Mouse (Mus musculus) layer of hippocampus, postnatal 10 days (tissue): ENCODE measurements at regions not wholly inside any gene's neighbourhood (a gene's known extent, or its start where the extent isn't known, plus 50 kb on each side); places are given as distances from the start of the nearest gene placed in this dataset.

ENCODE experiments used
- DNase-seq, 2 experiments: peaks; one replicate each; pipeline ENCODE4 v3.0.0; 2021; ENCODE audit warnings: low spot score in 2 of 2

DNA sequence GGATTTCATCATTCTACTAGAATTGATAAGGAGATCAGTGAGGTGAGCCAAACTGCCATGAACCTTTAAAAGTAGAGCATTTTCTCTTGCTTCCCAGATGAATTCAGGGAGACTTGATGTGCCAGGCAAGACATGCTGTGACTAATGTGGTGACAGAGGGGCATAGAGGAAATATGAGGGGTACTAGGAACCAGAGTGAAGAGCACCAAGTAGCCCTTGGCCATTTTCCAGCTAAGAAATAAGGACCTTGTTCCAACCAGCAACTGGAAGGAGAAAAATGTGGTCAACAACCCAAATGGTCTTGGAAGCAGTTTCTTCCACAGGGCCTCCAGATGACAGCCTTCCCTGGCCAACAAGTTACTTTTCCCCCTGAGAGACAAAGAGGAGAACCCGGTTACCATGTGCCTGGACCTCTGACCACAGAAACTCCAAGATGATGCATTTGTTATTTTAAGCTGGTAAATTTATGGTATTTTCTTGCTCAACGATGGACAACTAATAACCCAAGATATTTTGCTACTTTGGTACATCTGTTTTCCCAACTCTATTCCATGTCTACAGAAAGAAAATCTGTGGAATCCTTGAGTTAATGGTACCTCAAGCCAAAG lies 351.8 kb downstream of the Osr1 start:
- no peak for DNase-seq

DNA sequence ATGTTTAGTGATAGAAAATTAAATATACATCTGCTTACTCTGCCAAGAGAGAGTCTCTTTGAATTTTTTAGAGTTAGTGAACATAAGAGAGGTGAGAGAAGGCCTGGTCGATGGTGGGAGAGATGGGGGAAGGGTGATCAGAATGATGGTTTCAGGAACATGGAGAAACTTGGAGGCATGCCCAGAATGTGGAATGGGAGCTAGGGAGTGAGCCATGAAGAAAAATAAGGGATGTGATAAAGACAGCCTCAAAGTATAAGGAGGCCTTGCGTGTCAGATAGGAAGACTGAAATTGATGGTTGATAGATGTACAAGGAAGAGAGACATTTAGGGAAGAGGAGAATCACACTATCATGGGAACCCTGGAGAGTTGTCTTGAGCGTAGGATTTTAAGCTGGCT lies 354.6 kb downstream of the Osr1 start:
- DNase-seq: no peak

DNA sequence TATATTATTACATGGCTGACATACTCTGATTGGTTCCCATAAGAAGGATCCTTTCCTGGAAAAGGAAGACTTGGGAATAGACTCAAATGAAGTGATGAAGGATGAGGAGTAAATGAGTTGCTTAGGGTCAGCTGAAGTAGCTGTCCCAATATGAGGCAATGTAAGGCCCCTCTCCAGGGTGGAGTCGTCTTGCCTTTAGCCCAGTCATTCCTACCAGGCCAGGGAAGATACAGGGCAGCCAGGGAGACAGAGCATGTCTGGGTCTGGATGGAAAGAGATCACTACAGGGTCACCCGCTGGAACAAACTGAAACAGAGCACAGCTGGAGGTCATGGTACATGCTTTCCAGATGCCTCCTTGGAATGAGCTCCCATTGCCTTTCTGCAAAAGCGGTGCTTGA lies 364.2 kb downstream of the Osr1 start:
- no peak for DNase-seq

DNA sequence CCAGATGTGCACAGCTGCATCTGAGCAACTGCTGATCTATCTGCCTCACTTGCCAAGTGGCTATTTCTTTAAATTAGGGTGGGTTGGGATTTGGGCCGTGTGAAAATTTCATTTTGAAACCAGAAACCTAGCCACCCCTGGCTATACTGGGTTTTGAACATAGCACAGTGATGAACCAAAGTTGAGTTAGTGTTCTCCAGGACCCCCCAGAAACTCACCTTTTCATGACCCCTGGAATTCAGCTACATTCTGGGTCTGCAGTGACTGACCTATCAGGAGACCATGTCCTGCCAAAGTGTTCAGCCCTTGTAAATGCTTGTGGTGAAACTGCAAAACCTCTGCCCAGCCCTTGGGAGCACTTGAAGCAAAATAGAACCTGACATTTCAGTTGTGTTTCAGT lies 371.4 kb downstream of the Osr1 start:
- no peak for DNase-seq

DNA sequence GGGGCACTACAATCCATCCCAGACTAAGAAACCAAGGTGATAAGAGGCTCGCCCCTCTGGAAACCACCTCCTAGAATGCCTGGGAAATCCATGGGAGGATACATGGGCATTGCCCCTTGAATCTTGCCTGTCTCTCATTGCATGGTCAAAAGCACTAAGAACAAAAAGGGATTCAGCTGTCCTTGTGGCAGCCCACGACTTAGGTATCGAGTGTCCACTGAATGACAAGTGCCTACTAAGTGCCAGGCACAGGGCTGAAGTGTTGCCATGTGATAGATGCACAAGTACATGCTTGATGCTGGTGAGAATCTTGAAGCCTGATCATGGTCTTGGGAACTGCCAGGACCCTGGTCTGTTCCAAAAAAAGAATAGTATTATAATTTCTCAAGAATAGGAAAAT lies 371.9 kb downstream of the Osr1 start:
- DNase-seq: no peak

DNA sequence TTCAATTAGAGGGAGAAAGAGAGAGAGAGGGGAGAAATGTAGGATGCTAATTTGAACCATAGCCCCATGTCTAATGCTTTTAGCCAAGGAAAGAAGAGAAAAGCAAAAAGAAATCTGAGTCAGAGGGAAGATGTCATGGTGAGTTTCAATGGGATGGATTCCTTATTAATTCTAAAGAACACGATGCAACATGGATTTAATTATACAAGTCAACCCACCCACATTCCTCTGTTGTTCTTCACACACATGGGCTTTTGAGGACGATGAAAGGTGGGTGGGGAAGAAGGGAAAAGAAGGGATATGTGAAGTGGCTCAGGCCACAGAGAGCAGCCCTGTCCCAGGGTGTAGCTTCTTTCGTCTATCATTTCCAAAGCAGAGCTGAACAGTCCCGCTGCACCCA lies 378.9 kb downstream of the Osr1 start:
- no peak for DNase-seq

DNA sequence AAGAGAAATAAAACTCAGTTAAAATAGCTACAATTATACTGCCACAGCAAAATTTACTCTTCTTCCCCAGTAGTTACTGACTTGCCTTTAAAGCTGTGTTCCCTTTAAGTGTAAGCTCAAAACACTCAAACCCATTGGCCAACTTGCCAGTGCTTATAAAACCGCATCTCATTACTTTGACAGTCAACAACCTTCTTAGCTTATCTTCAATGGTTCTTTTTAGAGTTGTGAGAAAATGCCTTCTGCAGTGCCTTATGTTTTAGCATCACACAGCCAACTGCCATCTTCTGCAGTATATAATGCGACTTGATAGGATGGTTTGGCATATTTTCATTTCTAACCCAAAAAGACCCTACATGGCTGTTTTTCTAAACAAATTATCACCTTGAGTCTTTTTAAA lies 382.5 kb downstream of the Osr1 start:
- no peak for DNase-seq

DNA sequence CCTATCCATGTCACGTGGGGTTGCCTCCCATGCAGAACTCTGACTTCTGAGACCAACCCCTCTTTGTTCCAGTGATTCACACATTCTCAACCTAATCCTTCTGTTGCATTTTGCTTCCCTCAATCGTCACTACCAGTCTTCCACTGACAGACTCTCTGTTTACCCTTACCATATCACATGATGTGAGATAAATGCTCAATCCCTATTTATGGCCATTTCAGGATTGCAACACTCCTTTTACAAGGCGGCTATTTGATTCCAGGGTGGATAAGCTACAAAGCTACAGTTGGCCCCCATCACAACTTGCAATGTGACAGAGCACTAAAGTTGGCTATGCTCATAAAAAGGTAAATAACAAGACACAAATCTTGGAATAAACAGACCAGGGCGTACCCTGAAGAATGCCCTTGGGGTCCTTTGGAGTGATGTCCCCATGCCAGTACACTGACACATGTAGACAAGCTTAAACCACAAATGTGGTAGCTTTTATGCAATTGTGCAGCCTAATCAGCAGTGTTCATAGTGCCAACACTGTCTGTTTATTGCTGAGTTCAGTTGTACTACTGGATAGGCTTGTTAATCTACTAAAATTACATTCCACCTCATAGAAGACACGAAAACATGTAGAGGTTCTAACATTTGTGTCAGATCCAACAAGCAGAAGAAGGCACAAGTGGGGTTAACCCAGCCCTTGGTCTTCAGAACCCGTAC lies 384.4 kb downstream of the Osr1 start:
- no peak for DNase-seq

DNA sequence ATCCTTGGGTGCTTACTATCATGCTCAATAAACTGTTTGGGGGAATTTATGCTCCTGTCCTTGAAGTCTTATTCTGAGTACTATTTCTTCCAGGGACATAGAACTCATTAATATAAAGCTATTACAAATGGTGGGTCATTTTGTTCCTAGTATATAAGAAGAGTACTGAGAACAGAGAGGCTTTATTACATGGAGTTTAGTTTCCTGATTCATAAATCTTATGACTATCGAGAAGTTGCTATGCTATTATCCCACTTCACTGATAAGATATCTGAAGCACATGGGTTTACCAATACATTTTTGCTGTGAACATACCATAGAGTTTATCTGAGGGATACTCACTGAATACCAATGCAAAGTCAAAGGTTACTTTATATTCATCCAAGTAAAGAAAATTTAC lies 399.5 kb downstream of the Osr1 start:
- no peak for DNase-seq

DNA sequence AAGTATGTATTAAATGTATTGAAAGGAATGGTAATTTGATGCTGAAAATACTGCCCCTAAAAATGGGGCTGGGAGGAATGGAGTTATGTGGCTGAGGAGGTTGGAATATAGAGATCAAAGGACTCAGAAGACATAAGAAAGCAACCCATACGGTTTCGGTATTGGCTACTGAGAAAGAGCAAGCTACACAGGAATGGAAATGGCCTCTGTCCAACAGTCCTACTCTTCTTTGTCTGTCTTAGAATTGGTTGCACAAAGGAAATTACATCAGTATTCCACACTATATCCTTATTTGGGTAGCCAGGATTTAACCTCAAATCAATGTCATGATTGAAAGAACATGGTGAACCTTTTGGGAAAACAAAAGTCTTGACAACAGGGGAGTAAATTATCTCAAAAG lies 399.0 kb upstream of the Nt5c1b start:
- no peak for DNase-seq

DNA sequence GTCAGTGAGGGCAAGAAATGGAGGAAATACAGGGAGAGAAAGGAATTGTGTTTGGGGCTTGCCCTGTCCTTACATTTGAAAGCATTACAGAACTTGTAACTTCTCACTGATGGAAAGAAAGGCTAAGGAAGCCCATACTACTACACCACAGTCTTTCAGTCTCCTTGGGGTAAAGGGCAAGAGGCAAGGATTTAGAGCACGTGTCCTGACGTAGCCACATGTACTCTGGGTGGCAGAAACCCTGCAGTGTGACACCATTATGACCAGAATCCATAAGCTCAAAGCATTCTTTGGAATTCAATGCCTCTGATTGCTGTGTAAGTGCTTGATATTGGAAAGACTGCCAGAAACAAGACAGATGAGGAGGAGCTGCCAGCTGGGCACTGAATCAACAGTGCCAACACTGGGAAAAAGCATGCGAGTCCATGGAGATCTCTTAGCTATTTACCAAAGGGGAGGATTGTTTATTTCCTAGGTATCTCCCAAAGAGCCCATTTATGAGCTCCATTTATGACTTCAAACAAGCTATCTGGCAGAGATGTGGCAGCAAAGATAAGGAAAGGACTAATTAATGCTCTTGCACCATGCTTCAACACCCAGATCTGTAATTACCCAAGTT lies 391.2 kb upstream of the Nt5c1b start:
- peak; percentile 15 to 20 for DNase-seq

DNA sequence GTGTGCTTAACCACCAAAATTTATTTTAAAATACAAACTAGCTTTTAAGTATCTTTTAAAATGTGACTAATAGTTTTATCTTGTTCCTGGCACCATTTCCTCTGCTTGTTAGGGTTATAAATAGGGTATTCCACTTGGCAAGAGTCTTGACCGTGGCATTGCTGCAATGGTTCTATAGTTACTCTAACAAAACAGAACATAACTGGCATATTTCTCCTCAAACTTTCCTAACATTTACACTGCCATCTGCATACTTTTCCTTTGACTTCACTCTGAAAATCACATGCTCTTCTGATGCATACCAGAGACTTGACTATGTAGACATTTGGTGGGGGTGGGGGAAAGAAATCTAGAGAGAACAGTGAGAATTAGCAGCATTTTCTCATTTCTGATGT lies 390.7 kb upstream of the Nt5c1b start:
- DNase-seq: no peak

DNA sequence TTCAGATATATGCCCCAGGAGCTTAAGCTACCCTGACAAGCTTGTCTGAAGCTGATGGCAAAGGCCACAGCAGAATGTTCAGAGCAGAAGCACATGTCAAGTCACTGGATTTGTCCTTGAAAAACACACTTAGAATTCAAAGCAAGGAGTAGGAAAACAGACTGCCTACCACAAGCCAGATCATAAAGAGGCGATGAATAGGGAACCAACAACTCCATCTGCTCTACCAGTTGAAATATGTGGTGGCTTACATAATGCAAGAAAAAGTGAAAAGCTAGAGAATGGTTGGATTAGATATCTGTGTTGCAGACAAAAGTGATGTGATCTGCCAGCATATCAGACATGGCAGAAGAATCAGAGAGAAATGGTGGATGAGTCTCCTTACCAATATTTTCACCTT lies 378.5 kb upstream of the Nt5c1b start:
- DNase-seq: no peak

DNA sequence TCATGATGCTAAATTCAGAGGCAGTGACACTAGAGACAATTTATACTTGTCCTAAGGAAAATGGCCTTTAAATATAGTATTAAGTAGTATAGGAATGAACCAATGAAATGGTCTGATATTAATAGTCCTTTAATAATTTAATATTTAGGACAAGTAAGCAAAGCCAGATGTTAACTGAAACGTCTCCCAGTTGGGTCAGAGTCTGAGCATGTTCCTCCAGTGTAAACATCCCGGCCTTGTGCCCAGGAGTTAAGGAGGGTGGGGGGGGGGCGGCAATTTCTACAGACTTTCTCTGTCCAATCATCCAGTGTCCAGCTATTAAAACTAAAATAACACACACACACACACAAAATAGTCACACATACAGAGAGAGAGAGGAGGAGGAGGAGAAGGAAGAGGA lies 374.1 kb upstream of the Nt5c1b start:
- DNase-seq: no peak

DNA sequence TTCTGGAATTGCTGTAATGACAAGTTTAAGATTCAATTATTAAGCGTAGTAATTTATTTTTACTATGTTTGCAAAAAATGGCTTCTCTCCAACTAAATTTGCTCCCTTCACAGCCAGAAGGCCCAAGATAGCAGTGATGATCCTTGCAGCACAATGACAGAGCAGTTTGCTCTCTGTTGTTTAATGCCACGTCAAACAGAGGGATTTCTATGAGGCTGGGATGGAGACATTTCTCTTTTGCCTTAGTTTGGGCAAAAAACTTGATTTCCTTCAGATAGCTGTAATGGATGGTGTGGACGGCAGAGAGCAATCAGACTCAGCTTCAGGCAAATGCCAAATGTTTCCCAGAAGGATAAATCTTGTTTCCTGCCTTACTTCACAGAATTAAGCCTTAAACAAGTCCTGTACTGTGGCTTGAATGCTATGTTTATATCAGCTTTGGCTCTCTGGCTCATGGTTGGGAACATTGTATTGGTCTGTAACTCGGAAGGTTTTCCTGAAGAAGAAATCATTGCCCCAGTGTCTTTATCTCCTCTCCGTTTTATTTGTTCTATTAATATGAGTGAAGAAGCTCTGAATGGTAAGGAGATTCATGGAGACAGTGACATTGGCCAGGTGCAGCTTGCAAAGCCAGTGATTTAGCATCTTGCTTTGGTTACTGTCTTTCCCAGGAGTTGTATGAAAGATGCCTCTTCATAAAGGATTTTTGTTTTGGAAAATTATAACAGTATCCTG lies 373.2 kb upstream of the Nt5c1b start:
- DNase-seq: no peak

DNA sequence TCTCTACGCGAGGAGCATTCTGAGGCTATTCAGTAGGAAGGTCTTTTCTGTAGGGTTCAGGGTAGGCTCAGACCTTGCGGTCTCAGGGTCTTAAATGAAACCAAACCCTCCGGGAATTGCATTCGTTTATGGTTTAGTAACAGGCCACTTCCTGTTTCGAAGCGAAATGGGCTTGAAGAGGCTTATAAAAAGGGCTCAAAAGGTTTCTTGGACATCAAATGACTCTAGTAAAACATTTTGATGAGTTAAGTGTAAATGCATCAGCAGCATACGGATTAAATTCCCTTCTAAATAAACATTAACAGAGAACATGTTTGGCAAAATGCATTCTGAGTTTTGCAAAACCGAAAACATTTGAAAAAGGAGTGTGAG lies 372.6 kb upstream of the Nt5c1b start:
- DNase-seq: no peak

DNA sequence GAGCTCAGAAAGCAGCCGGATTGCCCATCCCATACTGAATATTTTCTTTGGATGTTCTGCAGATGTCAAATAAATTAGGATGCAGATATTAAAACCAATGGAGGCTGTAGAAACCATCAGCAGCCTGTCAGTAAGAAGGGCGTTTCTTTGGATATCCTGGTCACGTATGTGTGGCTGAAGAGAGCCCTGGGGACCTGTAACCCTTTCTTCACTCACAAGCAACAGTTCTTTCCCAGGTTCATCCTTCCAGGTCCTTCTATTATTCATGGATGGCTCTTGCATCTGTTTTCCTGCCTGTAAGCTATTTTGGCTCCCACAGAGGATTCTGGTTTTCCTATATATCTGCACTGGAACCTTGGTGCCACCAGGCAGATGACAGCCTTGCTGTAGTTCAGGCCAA lies 372.2 kb upstream of the Nt5c1b start:
- DNase-seq: no peak

DNA sequence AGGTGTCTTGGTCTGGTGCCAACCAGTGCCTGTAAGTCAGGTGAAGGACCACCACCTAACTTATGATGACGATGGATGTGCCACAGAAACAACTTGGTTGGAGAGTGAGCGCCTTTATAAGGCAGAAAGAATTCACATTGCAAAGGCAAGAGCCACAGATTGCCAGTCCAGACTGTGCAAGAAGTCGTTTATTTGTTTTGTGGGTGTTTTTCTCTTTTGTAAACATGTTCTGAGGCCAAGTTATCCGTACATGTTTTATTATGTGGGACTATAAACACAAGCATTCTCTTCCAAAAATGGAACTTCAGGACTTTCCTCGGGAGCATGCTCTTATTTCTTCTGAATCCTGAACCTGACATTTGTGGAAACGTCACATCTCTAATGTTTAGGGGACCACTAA lies 369.8 kb upstream of the Nt5c1b start:
- no peak for DNase-seq

DNA sequence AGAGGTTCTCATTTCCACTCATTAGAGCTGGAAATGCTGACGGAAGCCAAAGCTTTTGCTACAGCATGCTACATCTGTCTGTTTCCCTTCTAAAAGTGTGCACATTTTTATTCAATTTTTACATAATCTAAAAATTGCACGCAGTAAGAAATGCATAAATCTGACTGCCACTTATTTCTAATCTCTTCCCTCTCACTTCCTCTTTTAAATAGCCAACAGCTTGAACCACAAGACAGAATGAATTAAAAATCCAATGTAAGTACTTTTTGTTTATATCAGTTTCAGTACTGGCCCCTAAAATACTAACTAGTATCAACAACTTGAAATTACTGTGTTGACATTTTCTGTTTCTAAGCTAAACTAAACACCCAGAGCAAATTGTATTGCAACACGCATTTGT lies 361.3 kb upstream of the Nt5c1b start:
- DNase-seq: no peak

DNA sequence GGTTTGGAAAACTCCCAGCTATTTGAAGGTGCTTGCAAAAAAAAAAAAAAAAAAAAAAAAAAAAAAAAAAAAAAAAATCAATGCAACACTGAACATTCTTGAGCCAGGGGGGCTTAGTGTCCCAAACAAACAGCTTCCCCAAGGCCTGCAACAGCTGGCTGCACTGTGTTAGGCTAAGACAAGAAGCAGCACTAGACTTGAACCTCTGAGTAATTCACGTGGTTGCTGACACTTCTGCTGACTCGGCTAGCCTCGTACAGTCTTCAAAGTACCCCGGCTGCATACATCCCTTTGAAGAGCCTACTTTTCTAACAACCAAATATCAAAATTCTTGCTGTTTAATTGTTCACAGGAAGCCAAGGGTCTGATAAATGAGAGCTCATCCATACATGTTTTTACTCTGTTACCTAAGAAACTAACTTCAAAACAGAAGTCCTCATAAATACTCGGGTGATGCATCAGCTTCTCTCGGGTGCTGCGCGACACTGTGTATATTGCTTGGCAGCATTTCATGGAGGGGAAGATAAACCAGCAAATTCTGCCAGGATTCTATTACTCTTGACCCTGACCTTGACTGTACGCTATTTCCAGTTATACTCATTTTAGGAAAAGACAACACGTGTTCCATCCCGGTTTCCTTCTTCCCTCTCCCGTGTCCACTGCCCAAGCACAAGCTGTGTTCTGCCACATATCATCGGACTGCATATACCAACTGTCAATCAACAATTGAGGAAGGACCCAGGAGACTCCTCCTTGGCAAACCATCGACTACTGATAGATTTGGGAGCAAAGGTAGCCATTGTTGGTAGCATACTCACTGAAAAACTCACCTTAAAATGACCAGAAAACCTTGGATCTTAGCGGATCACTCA lies 352.8 kb upstream of the Nt5c1b start:
- no peak for DNase-seq

DNA sequence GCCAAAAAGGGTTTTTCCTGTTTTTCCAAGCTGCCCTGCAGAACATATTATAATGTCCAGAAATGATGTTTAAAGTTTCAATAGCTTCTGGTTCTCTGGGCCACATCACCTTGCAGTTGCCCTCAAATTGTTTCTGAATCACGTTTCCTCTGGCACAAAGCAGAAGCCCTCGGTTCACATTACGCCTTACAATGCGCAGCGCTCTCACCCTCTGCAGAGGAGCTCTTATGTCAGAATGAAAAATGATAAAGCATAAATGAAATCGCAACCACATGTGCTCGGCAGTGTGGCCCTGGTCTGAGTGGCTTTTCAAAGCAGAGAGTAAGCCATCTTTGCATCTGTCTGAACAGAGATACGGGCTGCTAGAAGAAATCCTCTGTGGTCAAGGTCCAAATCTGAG lies 334.3 kb upstream of the Nt5c1b start:
- DNase-seq: no peak
